Comparison of ENCODE assay signal across 9 mouse cellular contexts in the genomic region with DNA sequence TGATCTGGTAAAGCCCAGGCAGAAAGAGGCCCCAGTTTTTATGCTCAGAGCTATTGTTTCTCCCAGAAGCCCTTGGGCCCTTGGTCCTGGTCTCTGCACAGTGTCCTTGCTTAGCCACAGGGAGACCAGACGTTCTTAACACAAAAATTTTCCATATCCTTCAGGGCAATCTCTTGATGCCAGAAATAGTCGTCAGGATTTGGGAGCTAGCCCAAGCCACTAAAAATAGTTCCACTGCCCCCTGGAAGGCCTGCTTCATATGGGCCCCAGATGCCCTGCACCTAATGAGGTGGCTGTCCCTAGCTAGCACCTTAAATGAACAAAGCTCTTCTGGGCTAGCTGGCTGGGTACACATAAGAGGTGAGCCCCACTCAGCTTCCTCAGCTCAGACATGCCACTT.
DNase-seq lines count a peak whose midpoint lies in the region.
"Had no signal": no experiment of that assay in that cellular context is flagged by ENCODE, and none has a peak within 500 bp of the region (broad histone marks: within the 10 kb centered on the region; RNA-seq: fewer than 3 reads in every experiment).

No protein-coding gene starts in this region.

- peak; percentile 66 to 73 for DNase-seq in gastrocnemius, adult 8-10 months (ENCODE audit: low spot score in 2 of 2)
- no peak for DNase-seq in gastrocnemius, postnatal 10 days
- peak; percentile 59 for DNase-seq in NIH3T3 (ENCODE audit: low read depth)
- DNase-seq in heart, adult 9 months (ENCODE audit: low spot score in 2 of 2): peak; percentile 82 to 88
- DNase-seq in kidney, postnatal 25 days: peak; percentile 61 to 62
- no peak for DNase-seq in right cerebral cortex, postnatal 36 days (ENCODE audit: low spot score in 2 of 2)
- no peak for DNase-seq in frontal cortex, postnatal 10 days (ENCODE audit: low spot score in 2 of 2)
- DNase-seq: adrenal gland, postnatal 25 days; cerebellum, adult 8-10 months had no signal

Comparison
In these comparisons a context has a peak if more than half of its experiments do, and no peak if none do; other contexts are left out.
1. DNase-seq: peak in gastrocnemius, adult 8-10 months (2 of 2), NIH3T3 (single experiment), heart, adult 9 months (2 of 2) and kidney, postnatal 25 days (2 of 2); none in gastrocnemius, postnatal 10 days (single experiment), right cerebral cortex, postnatal 36 days (0 of 2) and frontal cortex, postnatal 10 days (0 of 2).